Comparison of ENCODE assay signal across 9 mouse cellular contexts in the genomic region with DNA sequence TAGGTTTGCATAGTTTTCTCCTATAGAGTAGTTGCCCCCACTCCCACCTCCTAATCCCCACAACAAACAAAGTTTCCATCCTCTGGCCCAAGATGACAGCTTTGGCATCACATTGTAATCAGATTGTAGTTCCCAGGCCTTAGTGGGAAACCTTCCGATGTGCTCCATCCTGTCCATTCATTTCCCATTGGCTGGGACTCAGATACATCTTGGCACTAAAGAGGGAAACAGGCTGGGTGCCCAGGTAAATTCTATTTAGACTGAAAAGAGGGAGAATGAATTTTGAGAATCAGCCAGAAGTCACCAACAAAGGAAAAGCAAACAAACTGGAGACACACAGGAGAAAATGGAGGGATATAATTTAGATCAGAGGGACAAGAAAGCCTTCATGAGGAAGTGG.
"Had no signal": no experiment of that assay in that cellular context is flagged by ENCODE, and none has a peak within 500 bp of the region (broad histone marks: within the 10 kb centered on the region; RNA-seq: fewer than 3 reads in every experiment).

No protein-coding gene starts in this region.

- DNase-seq: kidney, postnatal 25 days; left cerebral cortex, postnatal 4 days; lung, adult 2 months; lung, postnatal 36 days; retina, postnatal 1 day; right cerebral cortex, postnatal 4 days; spleen, adult 18-20 months; thymus, adult 2 months; thymus, postnatal 36 days had no signal
